Mouse (Mus musculus) MEL (cell line): ENCODE results near the gene Gm43517.

Source experiments
- BHLHE40 ChIP-seq: IDR thresholded peaks from 2 replicates; pipeline ENCODE4 v1.6.1; 2012; ENCODE audit warnings: low read depth, mild to moderate bottlenecking, inconsistent platforms, low read length, improper control_type of control experiment, borderline replicate concordance
- CTCF ChIP-seq, 3 experiments: IDR thresholded peaks in 2 of 3; conservative IDR thresholded peaks in 1 of 3; 2 replicates each; pipeline ENCODE4 v1.5.1; 2011 to 2012; ENCODE audit warnings: low read length in 3 of 3, low read depth in 2 of 3, mild to moderate bottlenecking in 2 of 3, improper control_type of control experiment in 1 of 3, inconsistent platforms in 1 of 3, mixed read lengths in 1 of 3, moderate library complexity in 1 of 3; ENCODE audit not compliant: control insufficient read depth in 1 of 3, insufficient read depth in 1 of 3, poor library complexity in 1 of 3, severe bottlenecking in 1 of 3
- E2F4 ChIP-seq: IDR thresholded peaks from 2 replicates; pipeline ENCODE4 v1.6.1; 2011; ENCODE audit warnings: low read depth, low read length, improper control_type of control experiment, borderline replicate concordance
- EP300 ChIP-seq, 2 experiments: IDR thresholded peaks; 2 replicates each; pipeline ENCODE4 v1.6.1; 2011; ENCODE audit warnings: improper control_type of control experiment in 2 of 2, low read length in 2 of 2, low read depth in 1 of 2, mild to moderate bottlenecking in 1 of 2
- HCFC1 ChIP-seq: IDR thresholded peaks from 2 replicates; pipeline ENCODE4 v1.6.1; 2012; ENCODE audit warnings: low read depth, mild to moderate bottlenecking, inconsistent platforms, low read length, improper control_type of control experiment, moderate library complexity
- JUND ChIP-seq: IDR thresholded peaks from 2 replicates; pipeline ENCODE4 v1.6.1; 2011; ENCODE audit warnings: low read depth, mild to moderate bottlenecking, improper control_type of control experiment, low read length
- KAT2A ChIP-seq: conservative IDR thresholded peaks from 2 replicates; pipeline ENCODE4 v1.6.1; 2012; ENCODE audit warnings: low read depth, low read length, improper control_type of control experiment, inconsistent platforms
- MAX ChIP-seq: IDR thresholded peaks from 2 replicates; pipeline ENCODE4 v1.6.1; 2011; ENCODE audit warnings: low read length, improper control_type of control experiment
- MAZ ChIP-seq: IDR thresholded peaks from 2 replicates; pipeline ENCODE4 v1.6.1; 2012; ENCODE audit warnings: low read depth, mild to moderate bottlenecking, inconsistent platforms, low read length, improper control_type of control experiment
- POLR2A ChIP-seq, 2 experiments: IDR thresholded peaks; 2 replicates each; pipeline ENCODE4 v1.6.1; 2011 to 2012; ENCODE audit warnings: low read length in 2 of 2, mild to moderate bottlenecking in 2 of 2, control low read depth in 1 of 2, improper control_type of control experiment in 1 of 2, low read depth in 1 of 2, moderate library complexity in 1 of 2; ENCODE audit not compliant: control insufficient read depth in 1 of 2, insufficient read depth in 1 of 2, poor library complexity in 1 of 2
- RAD21 ChIP-seq: IDR thresholded peaks from 2 replicates; pipeline ENCODE4 v1.6.1; 2011; ENCODE audit warnings: mild to moderate bottlenecking, low read depth, low read length, improper control_type of control experiment
- SMC3 ChIP-seq: IDR thresholded peaks from 2 replicates; pipeline ENCODE4 v1.6.1; 2011; ENCODE audit warnings: low read depth, low read length, improper control_type of control experiment
- ZC3H11A ChIP-seq: IDR thresholded peaks from 2 replicates; pipeline ENCODE4 v1.6.1; 2012; ENCODE audit warnings: low read depth, mild to moderate bottlenecking, inconsistent platforms, low read length, improper control_type of control experiment

- TF ChIP-seq CTCF (IDR thresholded peaks at IDR 0.05 in 2 of 3, conservative IDR thresholded peaks at IDR 0.05 in 1 of 3; ENCODE audit: control insufficient read depth in 1 of 3, insufficient read depth in 1 of 3, low read depth in 2 of 3, low read length in 3 of 3, poor library complexity in 1 of 3, severe bottlenecking in 1 of 3) (no peak), KAT2A (no peak), EP300 (IDR thresholded peaks at IDR 0.05; ENCODE audit: low read depth in 1 of 2, low read length in 2 of 2) (no peak), E2F4 (no peak), ZC3H11A (no peak), SMC3 (no peak), RAD21 (no peak), POLR2A (IDR thresholded peaks at IDR 0.05; ENCODE audit: control insufficient read depth in 1 of 2, insufficient read depth in 1 of 2, low read depth in 1 of 2, low read length in 2 of 2, poor library complexity in 1 of 2) (no peak), HCFC1 (no peak), MAX (no peak), BHLHE40 (no peak), JUND (no peak), MAZ (no peak)
Measured at GRCm38 (mm10) chr12:49401796-49402130, 16.8 kb downstream of the Gm43517 start.
